Mouse (Mus musculus): Measurements from ENCODE around the gene Nutm1. TPM values are rescaled to one million over a fixed set of nuclear protein-coding genes. Genes with fewer than 3 reads are reported as not detected.
"Not testable (repeated sequence)": the region's sequence is repeated elsewhere in the genome, so short reads cannot be mapped to it uniquely, and the experiment has no call there.

Gene Nutm1
- 0.04 TPM in 1 of 2 replicates, not detected in the other for polyA plus RNA-seq (2015; fragmentation: Nextera tagmentation; extraction: Ambion mirVana)

DNA sequence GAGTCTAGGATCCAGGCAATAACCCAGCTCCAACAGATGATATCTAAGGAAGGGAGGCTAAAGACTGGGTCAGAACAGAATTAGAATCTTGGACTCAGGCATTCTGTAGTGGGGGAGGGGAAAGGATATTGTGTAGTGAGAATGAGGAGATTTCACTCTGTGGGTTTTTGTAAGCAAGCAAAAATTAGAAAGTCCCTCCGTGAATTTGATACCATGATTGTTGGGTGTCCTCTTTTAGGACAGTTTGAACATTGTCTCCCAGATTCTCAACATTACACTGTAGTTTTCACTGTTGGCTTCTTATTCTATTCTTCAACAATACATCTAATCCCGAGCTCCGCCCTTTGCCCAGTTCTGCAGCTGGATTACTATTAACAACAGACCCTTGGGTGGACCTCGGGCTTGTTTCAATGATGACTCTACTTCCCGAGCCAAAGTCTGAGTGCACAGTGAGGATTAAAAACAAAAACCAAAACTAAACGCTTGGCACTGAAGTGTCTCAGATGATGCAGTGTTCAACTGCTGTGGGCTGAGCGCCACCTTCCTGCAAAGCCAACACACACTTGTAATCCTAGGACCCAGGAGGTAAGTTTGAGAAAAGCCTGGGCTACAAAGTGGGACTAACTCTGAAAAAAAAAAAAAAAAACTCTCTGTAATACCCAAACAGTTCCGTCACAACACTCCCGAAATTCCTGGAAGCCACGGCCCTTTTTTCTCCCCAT lies at the start of gene Nutm1:
Gene Nutm1 (minus strand): TSS at position 51 of the 722 bp plus-strand sequence.
- WGBS = 68% methylated on average over 10 of the region's 10 CpGs
- peaks cover 11% of the 10 kb centered on the region for H3K4me1 ChIP-seq
- no peak within 1 kb of the TSS for H3K9ac ChIP-seq (replicated peaks)
- no peaks in the 10 kb centered on the region for H3K9me3 ChIP-seq
- H3K4me2 ChIP-seq (replicated peaks) = no peak within 1 kb of the TSS
- ATAC-seq (replicated peaks) = no peak
- H3K36me3 ChIP-seq = no peaks in the 10 kb centered on the region
- no peak within 1 kb of the TSS for H3K4me3 ChIP-seq
- H3K27me3 ChIP-seq = no peaks in the 10 kb centered on the region
- no peak within 1 kb of the TSS for H3K27ac ChIP-seq (replicated peaks)

DNA sequence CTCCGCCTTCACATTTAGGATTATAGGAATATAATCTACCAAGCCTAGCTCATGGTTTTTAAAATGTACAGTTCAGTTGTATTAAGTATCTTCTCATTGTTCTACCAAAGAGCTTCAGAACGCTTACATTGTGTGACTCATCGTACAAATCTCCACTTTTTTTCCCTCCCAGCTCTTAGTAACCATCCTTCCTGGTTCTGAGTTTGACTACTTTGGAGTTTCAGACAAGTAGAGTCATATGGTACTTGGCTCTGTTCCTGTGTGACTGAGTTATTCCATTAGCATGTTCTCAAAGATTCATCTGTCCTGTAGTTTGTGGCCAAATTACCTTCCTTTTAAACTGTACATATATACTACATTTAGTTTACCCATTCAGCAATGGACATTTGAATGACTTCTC lies 49.6 kb upstream of the Nutm1 start:
- H3K4me3 ChIP-seq = no peak overlapping the region
- H3K27me3 ChIP-seq = no peaks in the 10 kb centered on the region
- H3K36me3 ChIP-seq = no peaks in the 10 kb centered on the region
- 0 out of 2 replicates have a peak, but pooled peaks cover 3% of the 10 kb centered on the region for H3K4me1 ChIP-seq
- H3K4me2 ChIP-seq (replicated peaks) = no peak overlapping the region
- WGBS = 95% methylated on average over 3 of the region's 3 CpGs
- H3K9me3 ChIP-seq = no peaks in the 10 kb centered on the region
- no peak overlapping the region for H3K27ac ChIP-seq (replicated peaks)
- no peak for ATAC-seq (replicated peaks)
- no peak overlapping the region for H3K9ac ChIP-seq (replicated peaks)

DNA sequence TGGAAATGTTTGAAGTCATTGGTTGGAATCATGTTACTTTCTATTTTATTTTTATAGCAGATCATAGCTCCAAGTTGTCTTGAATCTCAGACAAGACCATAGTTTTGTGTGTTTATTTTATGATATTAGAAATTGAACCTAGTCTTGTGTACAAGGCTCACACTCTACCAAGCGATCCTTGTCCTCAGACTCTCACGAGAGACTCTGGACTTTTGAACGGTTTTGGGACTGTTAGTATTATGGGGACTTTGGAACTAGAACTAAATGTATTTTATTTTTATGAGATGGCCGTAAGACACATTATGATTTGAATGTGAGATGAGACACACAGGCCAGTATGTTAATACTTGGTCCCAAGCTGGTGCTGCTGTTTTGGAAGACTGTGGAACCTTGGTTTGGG lies 39.1 kb upstream of the Nutm1 start:
- Histone ChIP-seq H3K4me2 (replicated peaks) (no peak overlapping the region), H3K9me3 (no peaks in the 10 kb centered on the region), H3K27ac (replicated peaks) (no peak overlapping the region), H3K4me3 (no peak overlapping the region), H3K27me3 (no peaks in the 10 kb centered on the region), H3K9ac (replicated peaks) (no peak overlapping the region), H3K36me3 (no peaks in the 10 kb centered on the region), H3K4me1 (no peaks in the 10 kb centered on the region)
- no peak for ATAC-seq (replicated peaks)
- 95% methylated on average over 4 of the region's 4 CpGs for WGBS

DNA sequence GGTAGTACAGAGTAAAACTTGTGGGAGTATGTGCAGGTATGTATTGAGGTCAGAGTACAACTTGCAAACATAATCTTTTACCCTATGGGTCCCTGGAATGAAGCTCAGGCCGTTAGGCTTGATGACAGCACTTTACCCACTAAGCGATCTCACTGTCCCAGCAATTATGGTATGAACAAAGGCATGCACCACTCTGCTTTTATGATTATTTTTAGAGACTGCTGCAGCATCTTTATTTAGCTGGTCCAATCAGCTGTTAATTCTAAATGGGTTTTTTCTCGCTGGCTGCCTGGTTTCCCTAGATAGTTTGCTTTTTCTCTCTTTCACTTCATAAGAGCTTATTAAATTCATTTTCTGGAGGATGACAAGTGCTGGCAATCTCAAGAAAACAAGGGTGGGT lies 37.1 kb upstream of the Nutm1 start:
- Histone ChIP-seq H3K4me2 (replicated peaks) (no peak overlapping the region), H3K9ac (replicated peaks) (no peak overlapping the region), H3K4me1 (no peaks in the 10 kb centered on the region), H3K27me3 (no peaks in the 10 kb centered on the region), H3K9me3 (no peaks in the 10 kb centered on the region), H3K36me3 (no peaks in the 10 kb centered on the region), H3K4me3 (no peak overlapping the region), H3K27ac (replicated peaks) (no peak overlapping the region)
- no peak for ATAC-seq (replicated peaks)
- WGBS = 74% methylated on average over 3 of the region's 3 CpGs

DNA sequence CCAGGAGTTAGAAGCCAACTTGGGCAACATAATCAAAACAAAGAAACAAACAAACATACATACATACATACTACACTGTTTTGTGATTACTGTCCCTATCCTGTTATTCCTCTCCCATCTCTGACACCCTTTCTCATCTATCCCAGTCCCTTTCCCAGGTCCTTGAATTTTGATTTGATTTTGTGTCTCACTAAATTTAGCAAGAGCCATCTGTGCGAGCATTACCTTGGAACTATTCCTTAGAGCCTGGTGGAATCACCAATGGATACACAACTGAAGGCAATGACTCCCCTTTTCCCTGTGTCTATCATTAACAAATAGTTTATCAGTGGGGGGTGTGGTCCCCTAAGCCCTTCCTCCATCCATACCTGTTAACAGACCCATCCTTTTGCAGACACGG lies 33.7 kb upstream of the Nutm1 start:
- Histone ChIP-seq H3K27me3 (no peaks in the 10 kb centered on the region), H3K9ac (replicated peaks) (no peak overlapping the region), H3K4me3 (no peak overlapping the region), H3K4me2 (replicated peaks) (no peak overlapping the region), H3K9me3 (no peaks in the 10 kb centered on the region), H3K27ac (replicated peaks) (no peak overlapping the region), H3K4me1 (no peaks in the 10 kb centered on the region), H3K36me3 (no peaks in the 10 kb centered on the region)
- no peak for ATAC-seq (replicated peaks)
- 88% methylated on average over 2 of the region's 2 CpGs for WGBS

DNA sequence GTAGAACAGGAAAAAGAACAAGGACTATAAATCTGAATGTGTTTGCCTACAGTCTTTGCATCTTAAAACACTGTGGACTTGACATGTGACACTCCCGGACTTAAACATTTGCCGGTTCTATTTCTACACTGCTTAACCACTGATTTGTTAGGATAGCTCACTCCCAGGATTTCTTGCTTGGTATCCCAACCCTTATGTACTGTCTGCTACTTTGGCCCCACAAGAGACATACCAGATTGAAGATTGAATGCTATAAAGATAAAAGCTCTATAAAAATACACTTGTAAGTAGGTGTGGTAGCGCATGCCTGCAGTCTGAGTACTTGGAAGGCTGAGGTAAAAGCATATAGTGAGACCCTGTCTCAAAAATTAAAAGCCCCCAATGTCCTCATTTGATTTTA lies 30.4 kb upstream of the Nutm1 start:
- H3K27me3 ChIP-seq = no peaks in the 10 kb centered on the region
- H3K4me2 ChIP-seq (replicated peaks) = no peak overlapping the region
- peaks cover 6% of the 10 kb centered on the region for H3K4me1 ChIP-seq
- no peak overlapping the region for H3K9ac ChIP-seq (replicated peaks)
- ATAC-seq (replicated peaks) = no peak
- no peaks in the 10 kb centered on the region for H3K9me3 ChIP-seq
- H3K27ac ChIP-seq (replicated peaks) = no peak overlapping the region
- no peak overlapping the region for H3K4me3 ChIP-seq
- no peaks in the 10 kb centered on the region for H3K36me3 ChIP-seq
- 95% methylated on average over 3 of the region's 3 CpGs for WGBS

DNA sequence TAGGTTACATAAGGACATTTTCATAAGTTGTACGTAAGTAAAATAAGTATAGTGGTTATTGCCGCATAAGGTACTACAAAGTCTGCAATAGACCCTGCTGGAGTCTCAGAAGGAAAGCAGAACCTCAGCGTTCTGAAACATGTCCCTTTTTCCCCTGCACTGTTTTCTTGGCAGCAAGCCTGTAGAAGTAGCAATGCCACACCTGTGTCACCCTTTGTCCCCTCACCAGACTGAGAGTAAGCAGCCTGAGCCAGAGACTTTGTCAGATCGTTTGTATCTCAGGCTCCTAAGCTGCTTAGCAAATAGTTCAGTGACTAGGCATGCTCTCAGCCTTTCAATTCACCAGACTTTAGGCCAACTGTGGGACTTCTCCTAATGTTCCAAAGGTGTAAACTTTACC lies 28.0 kb upstream of the Nutm1 start:
- no peak overlapping the region for H3K9ac ChIP-seq (replicated peaks)
- no peak overlapping the region for H3K4me3 ChIP-seq
- H3K27ac ChIP-seq (replicated peaks) = no peak overlapping the region
- 56% methylated on average over 4 of the region's 4 CpGs for WGBS
- H3K36me3 ChIP-seq = no peaks in the 10 kb centered on the region
- peaks cover 12% of the 10 kb centered on the region for H3K4me1 ChIP-seq
- no peak overlapping the region for H3K4me2 ChIP-seq (replicated peaks)
- no peaks in the 10 kb centered on the region for H3K9me3 ChIP-seq
- no peaks in the 10 kb centered on the region for H3K27me3 ChIP-seq
- no peak for ATAC-seq (replicated peaks)

DNA sequence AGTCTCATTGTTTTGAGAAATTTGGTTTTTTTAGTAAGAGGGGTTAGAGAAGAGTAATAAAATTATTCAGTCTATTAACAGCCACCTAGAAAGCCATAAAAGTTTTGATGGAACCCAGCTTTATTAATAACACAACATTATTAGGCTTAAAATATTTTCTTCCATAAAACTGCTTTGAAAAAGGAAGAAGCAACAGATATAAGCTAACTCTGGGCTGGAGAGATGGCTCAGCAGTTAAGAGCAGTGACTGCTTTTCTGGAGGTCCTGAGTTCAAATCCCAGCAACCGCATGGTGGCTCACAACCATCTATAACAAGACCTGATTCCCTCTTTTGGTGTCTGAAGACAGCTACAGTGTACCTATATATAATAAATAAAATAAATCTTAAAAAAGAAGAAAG lies 27.0 kb upstream of the Nutm1 start:
- not testable (repeated sequence) for H3K36me3 ChIP-seq; H3K27ac ChIP-seq (replicated peaks); H3K4me2 ChIP-seq (replicated peaks); H3K9me3 ChIP-seq; H3K27me3 ChIP-seq; H3K4me3 ChIP-seq; H3K9ac ChIP-seq (replicated peaks); ATAC-seq (replicated peaks)
- peaks cover 12% of the 10 kb centered on the region for H3K4me1 ChIP-seq
- 95% methylated on average over 1 of the region's 1 CpGs for WGBS

DNA sequence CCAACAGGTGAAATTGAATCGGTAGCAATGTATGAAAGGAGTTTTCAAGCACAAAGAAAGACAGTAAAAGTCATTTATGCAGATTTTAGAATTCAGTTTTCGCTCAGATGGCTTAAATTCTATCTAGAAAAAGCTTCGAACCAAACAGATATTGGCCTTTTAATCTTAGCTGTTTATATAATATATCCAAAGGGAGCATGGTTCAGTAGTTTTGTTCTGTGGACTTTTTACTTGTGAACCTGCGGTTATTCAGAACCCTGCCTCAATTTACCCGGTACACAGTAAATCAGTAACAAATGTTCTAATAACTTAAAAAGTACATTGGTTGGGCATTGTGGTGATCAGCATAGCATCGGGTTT lies 25.9 kb upstream of the Nutm1 start:
- Histone ChIP-seq H3K27me3 (no peaks in the 10 kb centered on the region), H3K27ac (replicated peaks) (no peak overlapping the region), H3K9ac (replicated peaks) (peak overlapping the region; percentile 51; the same call in 1 of the 2 replicates), H3K4me3 (peak overlapping the region; percentile 40; the same call in 1 of the 2 replicates), H3K4me2 (replicated peaks) (peak overlapping the region; percentile 77), H3K9me3 (no peaks in the 10 kb centered on the region), H3K36me3 (no peaks in the 10 kb centered on the region), H3K4me1 (peaks cover 12% of the 10 kb centered on the region)
- WGBS = 59% methylated on average over 6 of the region's 6 CpGs
- ATAC-seq (replicated peaks) = no peak

DNA sequence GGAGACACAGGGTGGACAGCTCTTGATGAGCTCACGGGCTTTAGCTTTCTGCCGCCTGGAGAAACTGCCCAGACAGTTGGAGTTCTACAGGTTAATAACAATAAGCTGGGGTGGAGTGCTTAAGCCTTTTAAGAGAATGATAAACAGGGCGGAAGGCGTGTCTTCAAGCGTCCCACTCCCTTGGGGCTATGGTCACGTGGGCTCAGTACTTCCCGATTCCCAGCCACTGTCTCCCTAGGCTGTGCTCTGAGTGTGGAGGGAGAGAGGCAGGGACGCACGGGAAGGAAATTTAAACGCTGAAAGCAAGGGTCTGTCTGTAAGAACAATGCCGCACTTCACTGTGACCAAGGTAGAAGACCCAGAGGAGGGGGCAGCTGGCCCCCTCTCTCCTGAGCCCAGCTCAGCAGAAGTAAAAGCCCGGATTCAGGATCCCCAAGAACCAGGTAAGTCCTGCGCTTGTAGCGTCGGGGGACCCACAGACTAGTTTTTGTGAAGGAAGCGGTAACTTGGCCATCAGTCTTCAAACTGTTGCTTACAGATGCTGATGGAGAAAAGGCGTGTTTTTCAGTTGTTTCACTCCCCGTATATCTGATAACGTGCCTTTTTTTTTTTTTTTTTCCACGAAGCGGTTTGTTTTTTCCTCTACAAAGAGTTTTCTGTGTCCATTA lies 25.4 kb upstream of the Nutm1 start:
- Histone ChIP-seq H3K36me3 (no peaks in the 10 kb centered on the region), H3K4me3 (peak overlapping the region; percentile 40), H3K27me3 (no peaks in the 10 kb centered on the region), H3K4me1 (peaks cover 12% of the 10 kb centered on the region), H3K27ac (replicated peaks) (no peak overlapping the region), H3K4me2 (replicated peaks) (peak overlapping the region; percentile 77), H3K9me3 (no peaks in the 10 kb centered on the region), H3K9ac (replicated peaks) (peak overlapping the region; percentile 51)
- WGBS = 1% methylated on average over 21 of the region's 21 CpGs
- peak; percentile 91 for ATAC-seq (replicated peaks)

DNA sequence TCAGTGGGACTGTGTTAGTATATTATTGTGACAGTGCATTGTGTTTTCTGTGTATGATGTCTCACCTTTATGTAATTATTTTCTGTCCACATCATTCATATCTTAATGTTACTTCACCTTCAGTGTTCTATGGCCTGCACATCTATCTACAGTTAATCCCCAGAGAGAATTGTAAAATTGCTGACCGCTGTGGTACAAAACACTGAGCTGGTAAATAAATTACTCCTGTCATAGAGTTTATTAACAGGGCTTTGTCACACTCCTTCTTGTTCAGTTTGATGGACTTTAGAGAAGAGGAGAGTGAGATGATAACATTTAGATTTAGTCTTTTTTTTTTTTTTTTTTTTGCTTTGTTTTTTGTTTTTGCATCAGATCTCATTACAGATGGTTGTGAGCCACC lies 23.8 kb upstream of the Nutm1 start:
- Histone ChIP-seq H3K4me3 (no peak overlapping the region), H3K9me3 (no peaks in the 10 kb centered on the region), H3K9ac (replicated peaks) (no peak overlapping the region), H3K4me1 (peaks cover 12% of the 10 kb centered on the region), H3K27me3 (no peaks in the 10 kb centered on the region), H3K36me3 (no peaks in the 10 kb centered on the region), H3K4me2 (replicated peaks) (no peak overlapping the region), H3K27ac (replicated peaks) (no peak overlapping the region)
- WGBS = 94% methylated on average over 1 of the region's 1 CpGs
- no peak for ATAC-seq (replicated peaks)

DNA sequence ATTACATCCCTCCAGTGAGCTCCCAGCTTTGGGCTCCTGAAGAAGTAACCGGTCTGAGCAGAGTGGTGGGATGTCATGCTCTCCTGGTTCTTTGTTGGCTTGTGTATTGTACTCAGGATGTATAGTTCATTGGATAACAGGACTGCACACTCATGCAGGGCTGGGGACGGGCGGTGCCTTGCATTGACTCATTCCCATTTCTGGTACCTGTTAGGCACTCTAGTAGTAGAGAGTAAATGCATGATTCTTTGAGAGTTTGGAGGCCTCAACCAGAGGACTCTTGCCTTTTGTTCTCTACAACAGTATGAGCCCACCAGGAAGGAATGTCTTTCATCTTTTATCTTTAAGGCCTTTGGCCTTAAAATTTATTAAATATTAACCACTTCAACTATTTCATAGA lies 17.8 kb upstream of the Nutm1 start:
- Histone ChIP-seq H3K27ac (replicated peaks) (no peak overlapping the region), H3K4me1 (0 out of 2 replicates have a peak, but pooled peaks cover under 1% of the 10 kb centered on the region), H3K4me2 (replicated peaks) (no peak overlapping the region), H3K9me3 (no peaks in the 10 kb centered on the region), H3K36me3 (no peaks in the 10 kb centered on the region), H3K4me3 (no peak overlapping the region), H3K27me3 (no peaks in the 10 kb centered on the region), H3K9ac (replicated peaks) (no peak overlapping the region)
- ATAC-seq (replicated peaks) = no peak
- WGBS = 94% methylated on average over 3 of the region's 3 CpGs

Measured in forebrain, embryonic 15.5 days (tissue).